Mouse (Mus musculus) lung, postnatal 14 days (tissue): ENCODE data around the gene A930002H24Rik.

ENCODE experiments used
- DNase-seq: peaks from one replicate; pipeline ENCODE4 v3.0.0; 2021

Gene A930002H24Rik

DNA sequence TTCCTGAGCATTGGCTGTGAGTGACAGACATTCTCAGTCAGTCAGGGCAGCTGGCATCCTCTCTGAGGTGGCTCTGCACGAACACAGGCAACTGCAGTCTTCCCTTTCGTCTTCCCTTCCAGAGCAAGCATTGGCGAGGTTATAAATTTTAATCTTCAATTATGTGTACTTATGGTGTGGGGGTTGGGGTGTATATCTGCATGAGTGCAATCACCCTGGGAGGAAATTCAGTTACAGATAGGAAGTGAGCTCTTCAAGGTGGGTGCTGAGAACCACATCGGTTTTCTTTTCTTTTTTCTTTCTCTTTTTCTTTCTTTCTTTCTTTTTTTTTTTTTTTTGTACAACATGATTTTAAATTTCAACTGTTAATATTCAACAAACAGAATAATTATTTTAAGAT lies 32.0 kb downstream of the A930002H24Rik start:
- no peak for DNase-seq

DNA sequence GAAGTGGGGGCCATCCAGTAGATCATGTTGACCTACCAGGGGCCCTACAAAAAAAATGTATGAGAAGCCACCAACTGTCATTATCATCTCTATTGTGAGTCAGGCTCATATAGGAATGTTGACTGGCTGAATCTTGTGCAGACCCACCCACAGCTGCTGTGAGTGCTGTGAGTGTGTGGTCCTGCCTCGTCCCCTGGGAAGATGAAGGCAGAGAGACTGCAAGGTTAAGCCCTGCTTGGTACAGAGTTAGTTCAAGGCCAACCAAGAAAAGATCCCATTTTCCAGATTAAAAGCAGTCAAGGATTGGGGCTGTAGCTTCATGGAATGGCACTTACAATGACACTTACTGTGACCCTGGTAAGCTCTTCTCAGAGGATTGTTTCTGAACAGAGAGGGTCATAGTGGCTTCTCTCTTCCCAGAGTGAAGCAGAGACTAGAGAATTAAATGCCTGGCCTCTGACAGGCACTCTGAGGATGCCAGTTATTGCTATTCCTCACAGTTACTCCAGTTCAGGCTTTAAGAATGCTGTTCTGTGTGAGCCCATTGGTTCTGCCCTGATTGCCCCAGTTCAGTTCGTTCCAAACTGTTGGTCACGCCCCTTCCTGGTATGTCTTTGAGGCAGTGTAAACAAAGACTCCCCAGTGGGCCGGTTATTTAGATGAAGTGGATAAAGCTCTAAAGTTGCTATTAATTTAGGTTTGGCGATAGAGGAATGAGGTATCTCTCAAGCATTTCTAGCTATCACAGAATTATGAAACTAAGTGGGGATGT lies 34.8 kb downstream of the A930002H24Rik start:
- no peak for DNase-seq

DNA sequence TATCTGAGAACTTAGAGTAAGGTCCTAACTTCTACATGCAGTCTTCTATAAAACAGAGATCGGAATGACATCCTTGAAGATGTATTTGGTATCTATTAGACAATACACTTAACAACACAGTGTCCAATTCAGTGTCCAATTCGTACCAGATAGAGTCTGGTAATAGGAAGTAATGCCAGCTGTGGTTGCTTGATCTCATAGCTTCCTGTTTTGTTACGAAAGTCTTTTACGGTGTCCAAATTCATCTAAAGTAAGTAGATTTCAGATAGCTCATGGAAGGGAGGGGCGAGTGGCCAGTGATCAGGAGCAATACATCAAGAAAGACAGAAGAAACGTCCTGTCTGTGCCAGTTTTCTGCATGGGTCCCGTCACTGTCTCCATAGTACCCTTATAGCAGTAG lies 36.8 kb downstream of the A930002H24Rik start:
- DNase-seq, result no peak

DNA sequence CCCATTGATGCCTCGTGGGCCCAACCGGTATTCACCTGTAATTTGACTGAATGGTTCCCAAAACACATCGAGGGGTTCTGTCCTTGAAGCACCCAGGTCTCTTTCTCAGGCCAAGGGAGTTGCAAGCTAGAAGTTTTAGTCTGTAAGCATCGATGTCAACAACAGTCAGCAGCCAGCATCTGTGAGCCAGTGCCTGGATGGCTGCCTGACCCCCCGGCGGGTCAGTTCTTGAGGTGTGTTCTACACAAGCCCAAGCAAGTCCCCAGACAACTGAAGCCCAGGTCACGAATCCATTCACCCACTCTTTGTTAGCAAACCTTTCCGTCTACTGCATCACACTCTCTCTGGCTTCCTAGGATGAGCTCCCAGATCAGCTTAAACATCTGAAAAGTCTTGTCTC lies 37.4 kb downstream of the A930002H24Rik start:
- DNase-seq, result no peak

DNA sequence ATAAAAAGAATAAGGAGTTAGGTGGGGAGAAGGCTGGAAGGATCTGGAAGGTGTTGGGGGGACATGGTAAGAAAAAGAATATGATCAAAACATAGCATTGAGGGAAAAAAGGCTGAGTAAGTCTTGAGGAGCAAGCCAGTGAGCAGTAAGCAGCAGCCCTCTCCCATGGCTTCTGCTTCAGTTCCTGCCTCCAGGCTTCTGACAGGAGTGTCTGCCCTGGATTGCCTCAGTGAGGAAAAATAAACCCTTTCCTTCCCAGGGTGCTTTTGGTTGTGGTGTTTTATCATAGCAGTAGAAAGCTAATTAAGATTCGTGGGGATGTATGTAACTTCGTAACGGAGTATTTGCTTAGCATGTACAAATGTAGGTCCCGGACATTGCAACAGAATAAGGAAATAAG lies 39.5 kb downstream of the A930002H24Rik start:
- no peak for DNase-seq

DNA sequence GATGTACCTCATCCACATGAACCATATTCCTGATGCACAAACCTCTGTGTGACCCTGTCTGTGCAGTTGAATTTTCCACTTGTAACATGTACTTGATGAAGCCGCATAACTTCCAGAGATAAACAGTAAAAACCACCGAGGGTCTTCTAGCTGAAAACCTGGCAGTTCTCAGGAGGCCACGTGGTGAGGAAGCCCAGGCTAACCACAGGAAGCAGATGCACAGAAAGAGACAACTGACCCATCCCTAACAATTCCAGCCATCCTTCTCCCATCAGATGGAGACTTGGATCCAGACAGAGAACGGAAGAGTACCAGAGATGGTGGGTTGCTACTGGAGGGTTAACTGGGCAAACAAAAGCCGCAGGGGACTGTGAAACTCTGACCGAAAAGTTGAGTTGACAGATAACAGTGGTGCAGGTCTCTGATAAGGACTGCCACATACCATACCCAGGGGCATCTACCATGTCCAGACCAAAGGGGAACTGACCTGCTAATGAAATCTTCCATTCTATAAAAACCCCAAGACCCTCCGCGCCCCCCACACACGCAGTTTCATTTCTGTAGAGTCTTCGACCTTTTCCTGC lies 45.1 kb downstream of the A930002H24Rik start:
- no peak for DNase-seq

DNA sequence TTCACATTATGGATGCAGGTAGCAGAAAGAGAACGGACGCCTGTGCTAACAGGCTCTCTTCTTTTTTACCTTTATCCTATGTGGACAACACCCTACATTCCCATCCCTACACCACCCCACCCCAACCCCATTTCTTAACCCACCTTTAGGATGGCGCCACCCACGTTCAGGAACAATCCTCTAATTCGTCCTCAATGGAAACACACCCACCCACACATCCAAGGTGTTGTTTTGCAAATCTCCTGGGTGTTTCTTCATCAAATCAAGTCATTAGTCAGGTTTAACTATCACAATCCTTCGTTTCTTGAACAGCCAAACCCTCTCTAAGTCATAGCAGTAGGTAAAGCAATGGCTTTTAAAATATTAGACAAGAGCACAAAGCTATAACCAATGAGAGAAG lies 50.0 kb downstream of the A930002H24Rik start:
- DNase-seq, result no peak
